Mouse (Mus musculus) brown adipose tissue, adult 24 weeks (tissue): Measurements from ENCODE around the gene Ophn1. TPM values are rescaled to one million over a fixed set of nuclear protein-coding genes. Genes with fewer than 3 reads are reported as not detected.

Experiments used
- H3K27ac ChIP-seq: fragments of 200-500 bp; replicated peaks from 2 replicates; pipeline ENCODE4 v1.5.1; 2012; ENCODE audit warnings: low read depth, mild to moderate bottlenecking, low read length
- H3K4me1 ChIP-seq: fragments of 200-500 bp; 2 replicates; pipeline ENCODE4 v1.6.1; 2012; ENCODE audit warnings: low read length, mixed read lengths; ENCODE audit not compliant: control insufficient read depth, insufficient read depth, insufficient read length
- H3K4me3 ChIP-seq: fragments of 200-500 bp; 2 replicates; pipeline ENCODE4 v1.5.1; 2012; ENCODE audit warnings: low read depth, mild to moderate bottlenecking, low read length, moderate library complexity; ENCODE audit not compliant: insufficient read depth
- polyA plus RNA-seq: library from polyadenylated mRNA; stranded (reverse); fragments of >200 nt; gene quantifications from 2 replicates; pipeline ENCODE4 v1.2.4, GENCODE M21; 2012; ENCODE audit not compliant: missing spikeins, insufficient read depth, insufficient read length

The Ophn1 gene
- polyA plus RNA-seq, 1 experiment: 15.3 TPM

- no peak overlapping the region for H3K27ac ChIP-seq
- H3K4me3 ChIP-seq: no peak overlapping the region
- H3K4me1 ChIP-seq: no peaks in the 10 kb centered on the region
Measured at GRCm38 (mm10) chrX:98682603-98683002, 208.2 kb downstream of the Ophn1 start.

- no peaks in the 10 kb centered on the region for H3K4me1 ChIP-seq
- H3K27ac ChIP-seq: no peak overlapping the region
- H3K4me3 ChIP-seq: no peak overlapping the region
Measured at GRCm38 (mm10) chrX:98681281-98681680, 209.5 kb downstream of the Ophn1 start.

GRCm38 (mm10) chrX:98670988-98671387 lies 219.8 kb downstream of the Ophn1 start:
- no peak overlapping the region for H3K4me3 ChIP-seq
- no peak overlapping the region for H3K27ac ChIP-seq
- H3K4me1 ChIP-seq: no peaks in the 10 kb centered on the region

GRCm38 (mm10) chrX:98651431-98651830 lies 239.4 kb downstream of the Ophn1 start:
- Histone ChIP-seq H3K4me3 (no peak overlapping the region), H3K27ac (no peak overlapping the region), H3K4me1 (no peaks in the 10 kb centered on the region)

GRCm38 (mm10) chrX:98628666-98629404 lies 262.0 kb downstream of the Ophn1 start:
- no peaks in the 10 kb centered on the region for H3K4me1 ChIP-seq
- no peak overlapping the region for H3K27ac ChIP-seq
- H3K4me3 ChIP-seq: no peak overlapping the region

- Histone ChIP-seq H3K4me3 (no peak overlapping the region), H3K4me1 (no peaks in the 10 kb centered on the region), H3K27ac (no peak overlapping the region)
Measured at GRCm38 (mm10) chrX:98618865-98619264, 272.0 kb downstream of the Ophn1 start.

- no peak overlapping the region for H3K27ac ChIP-seq
- H3K4me1 ChIP-seq: no peaks in the 10 kb centered on the region
- H3K4me3 ChIP-seq: no peak overlapping the region
Measured at GRCm38 (mm10) chrX:98617426-98617825, 273.4 kb downstream of the Ophn1 start.

GRCm38 (mm10) chrX:98574201-98574600 lies 316.6 kb downstream of the Ophn1 start:
- no peak overlapping the region for H3K4me3 ChIP-seq
- H3K27ac ChIP-seq: no peak overlapping the region
- no peaks in the 10 kb centered on the region for H3K4me1 ChIP-seq

GRCm38 (mm10) chrX:98546458-98546857 lies 344.4 kb downstream of the Ophn1 start:
- Histone ChIP-seq H3K4me3 (no peak overlapping the region), H3K4me1 (no peaks in the 10 kb centered on the region), H3K27ac (no peak overlapping the region)

- Histone ChIP-seq H3K4me1 (no peaks in the 10 kb centered on the region), H3K27ac (no peak overlapping the region), H3K4me3 (no peak overlapping the region)
Measured at GRCm38 (mm10) chrX:98515329-98515728, 375.5 kb downstream of the Ophn1 start.

- no peak overlapping the region for H3K4me3 ChIP-seq
Measured at GRCm38 (mm10) chrX:98514359-98514904, 376.4 kb downstream of the Ophn1 start.

More at GRCm38 (mm10) chrX:98514359-98514904, 376.4 kb downstream of the Ophn1 start:
- Histone ChIP-seq H3K4me1 (no peaks in the 10 kb centered on the region), H3K27ac (no peak overlapping the region)

Other genes with a start within 250 kb of the Ophn1 start
- 18.7 and 24.5 TPM in 2 replicates for gene Yipf6, start 45.3 kb upstream of the Ophn1 start, polyA plus RNA-seq
- gene Stard8, start 112.2 kb upstream of the Ophn1 start, polyA plus RNA-seq: 5.0 and 6.7 TPM in 2 replicates
- gene Efnb1, start 245.1 kb upstream of the Ophn1 start, polyA plus RNA-seq: 10.3 and 17.4 TPM in 2 replicates